Comparison of ENCODE assay signal across 9 mouse cellular contexts in genomic region chr1:83727215-83727614, GRCm38 (mm10).
DNase-seq lines count a peak whose midpoint lies in the region; ATAC-seq lines count a peak whose summit lies in the region.
"Had no signal": no experiment of that assay in that cellular context is flagged by ENCODE, and none has a peak within 500 bp of the region (broad histone marks: within the 10 kb centered on the region; RNA-seq: fewer than 3 reads in every experiment).

No protein-coding gene starts in this region.

- H3K36me3 ChIP-seq in kidney, embryonic 15.5 days = no peaks in the 10 kb centered on the region
- H3K36me3 ChIP-seq in splenic B cell, adult 2 months (ENCODE audit: control insufficient read depth, insufficient read depth, low read length, poor library complexity, severe bottlenecking) = no peaks in the 10 kb centered on the region
- H3K36me3 ChIP-seq: lung, embryonic 15.5 days had no signal

- DNase-seq in kidney, adult 9 months = peak; percentile 37
- peak; percentile 14 for DNase-seq in MN1 (ENCODE audit: low spot score)
- DNase-seq in cerebellum, adult 9-11 months = peak; percentile 39
- DNase-seq in heart, postnatal 4 days = peak; percentile 7
- peak; percentile 12 for DNase-seq in lung, postnatal 14 days
- peak; percentile 29 for DNase-seq in splenic B cell, adult 2 months (ENCODE audit: low read depth, low spot score)
- no peak for DNase-seq in natural killer cell, adult 2 months (ENCODE audit: low spot score in 2 of 2)

- no peaks in the 10 kb centered on the region for H3K27me3 ChIP-seq in kidney, embryonic 15.5 days
- H3K27me3 ChIP-seq in splenic B cell, adult 2 months (ENCODE audit: control insufficient read depth, insufficient read depth, low read length, poor library complexity, severe bottlenecking) = no peaks in the 10 kb centered on the region
- H3K27me3 ChIP-seq: lung, embryonic 15.5 days had no signal

- no peaks in the 10 kb centered on the region for H3K4me1 ChIP-seq in kidney, embryonic 15.5 days
- H3K4me1 ChIP-seq: lung, embryonic 15.5 days had no signal

- no peak overlapping the region for H3K4me3 ChIP-seq in kidney, embryonic 15.5 days (replicated peaks)
- H3K4me3 ChIP-seq: lung, embryonic 15.5 days had no signal

- no peak overlapping the region for H3K9ac ChIP-seq in kidney, embryonic 15.5 days
- H3K9ac ChIP-seq: lung, embryonic 15.5 days had no signal

- H3K9me3 ChIP-seq in kidney, embryonic 15.5 days (replicated peaks) = no peaks in the 10 kb centered on the region
- H3K9me3 ChIP-seq: lung, embryonic 15.5 days had no signal

- ATAC-seq in kidney, embryonic 15.5 days (replicated peaks; ENCODE audit: low FRiP score) = no peak

- no peak overlapping the region for H3K4me2 ChIP-seq in kidney, embryonic 15.5 days
- H3K4me2 ChIP-seq: lung, embryonic 15.5 days had no signal

- no peak overlapping the region for H3K27ac ChIP-seq in kidney, embryonic 15.5 days
- H3K27ac ChIP-seq: lung, embryonic 15.5 days had no signal

- 81% methylated on average over 4 of the region's 4 CpGs for WGBS in kidney, embryonic 15.5 days

Comparison
In these comparisons a context has a peak if more than half of its experiments do, and no peak if none do; other contexts are left out.
1. DNase-seq: peak in kidney, adult 9 months (single experiment), MN1 (single experiment), cerebellum, adult 9-11 months (single experiment), heart, postnatal 4 days (single experiment), lung, postnatal 14 days (single experiment) and splenic B cell, adult 2 months (single experiment); none in natural killer cell, adult 2 months (0 of 2).